Mouse (Mus musculus) stomach, postnatal 0 days (tissue): ENCODE data around the gene Ffar4.

Experiments
- CTCF ChIP-seq: IDR thresholded peaks from 2 replicates; pipeline ENCODE4 v1.5.1; 2016; ENCODE audit warnings: antibody characterized with exemption, low read depth, mild to moderate bottlenecking, moderate library complexity
- EP300 ChIP-seq: optimal IDR thresholded peaks from 2 replicates; pipeline ENCODE3; 2016; ENCODE audit warnings: antibody characterized with exemption

DNA sequence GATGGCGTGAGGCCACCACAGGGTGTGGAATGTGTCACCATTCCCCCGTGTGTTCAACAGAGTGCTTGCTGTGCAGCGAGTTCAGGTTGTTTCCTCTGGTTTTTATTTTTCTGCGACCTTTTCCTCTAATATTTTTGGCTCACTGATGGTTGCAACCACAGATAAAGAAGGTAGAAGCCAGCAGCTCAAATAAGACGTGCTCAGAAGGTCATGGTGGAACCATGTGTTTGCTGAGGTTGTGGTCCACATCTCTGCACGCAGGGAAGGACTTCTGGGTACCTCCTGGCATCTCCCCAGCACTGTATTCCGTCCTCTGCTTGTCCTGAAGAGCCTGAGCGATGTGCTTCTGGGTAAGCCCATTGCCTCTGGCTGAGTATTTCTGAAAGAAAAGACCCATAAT lies 29.8 kb downstream of the Ffar4 start:
- TF ChIP-seq CTCF (no peak), EP300 (no peak)
